ENCODE assay signal across 8 mouse cellular contexts in genomic region chr4:86885790-86886159, GRCm38 (mm10). TPM values are rescaled to one million over a fixed set of nuclear protein-coding genes. Genes with fewer than 3 reads are reported as not detected.
A peak's percentile ranks its signal among the peaks of the same experiment; 100 is the strongest.
DNase-seq lines count a peak whose midpoint lies in the region; ATAC-seq and TF ChIP-seq lines count a peak whose summit lies in the region.

No protein-coding gene starts in this region.

- H3K27me3 ChIP-seq in heart, embryonic 13.5 days (replicated peaks): no peaks in the 10 kb centered on the region
- no peaks in the 10 kb centered on the region for H3K27me3 ChIP-seq in hindbrain, embryonic 11.5 days (ENCODE audit: control insufficient read depth, insufficient read depth, low read length)

- no peak for ATAC-seq in heart, embryonic 13.5 days (ENCODE audit: extremely low read depth, insufficient number of reproducible peaks, low FRiP score, low TSS enrichment)
- no peak for ATAC-seq in hindbrain, embryonic 11.5 days (ENCODE audit: low FRiP score)

- H3K9ac ChIP-seq in heart, embryonic 13.5 days: peak overlapping the region; percentile 75
- no peak overlapping the region for H3K9ac ChIP-seq in hindbrain, embryonic 11.5 days (ENCODE audit: low read depth, low read length)

- TF ChIP-seq CTCF in bone marrow macrophage, adult 2 months (IDR thresholded peaks at IDR 0.05; ENCODE audit: low read depth, low read length): no peak

- H3K27ac ChIP-seq in heart, embryonic 13.5 days (replicated peaks): peak overlapping the region; percentile 77
- H3K27ac ChIP-seq in bone marrow macrophage, adult 2 months (ENCODE audit: insufficient read depth, low read depth, low read length): no peak overlapping the region
- H3K27ac ChIP-seq in hindbrain, embryonic 11.5 days (ENCODE audit: low read depth, low read length): no peak overlapping the region

- H3K4me2 ChIP-seq in heart, embryonic 13.5 days: peak overlapping the region; percentile 83
- 0 out of 2 replicates have a peak overlapping the region, but pooled peaks have one; percentile 19 for H3K4me2 ChIP-seq in hindbrain, embryonic 11.5 days (replicated peaks; ENCODE audit: low read depth, low read length)

- peaks cover 16% of the 10 kb centered on the region; the same call in 1 of the 2 replicates for H3K36me3 ChIP-seq in heart, embryonic 13.5 days
- H3K36me3 ChIP-seq in hindbrain, embryonic 11.5 days (ENCODE audit: control insufficient read depth, insufficient read depth, low read length): no peaks in the 10 kb centered on the region

- H3K9me3 ChIP-seq in heart, embryonic 13.5 days: no peaks in the 10 kb centered on the region; the same call in 1 of the 2 replicates
- H3K9me3 ChIP-seq in hindbrain, embryonic 11.5 days (ENCODE audit: control insufficient read depth, low read length): no peaks in the 10 kb centered on the region

- H3K4me3 ChIP-seq in heart, embryonic 13.5 days: peak overlapping the region; percentile 53
- peak overlapping the region; percentile 56 for H3K4me3 ChIP-seq in bone marrow macrophage, adult 2 months (ENCODE audit: insufficient read depth, low read length)
- peak overlapping the region; percentile 13; the same call in 1 of the 2 replicates for H3K4me3 ChIP-seq in hindbrain, embryonic 11.5 days (ENCODE audit: low read depth, low read length)

- DNase-seq in heart, postnatal 10 days: no peak
- DNase-seq in hindbrain, embryonic 11.5 days (ENCODE audit: low spot score): peak; percentile 11
- DNase-seq in lung, postnatal 36 days: peak; percentile 44
- peak; percentile 57 for DNase-seq in thymus, postnatal 4 days
- DNase-seq in urinary bladder, postnatal 14 days (ENCODE audit: low spot score): no peak
- no peak for DNase-seq in left cerebral cortex, postnatal 4 days

- WGBS in heart, embryonic 13.5 days: 24% methylated on average over 12 of the region's 12 CpGs
- WGBS in hindbrain, embryonic 11.5 days: 52% methylated on average over 12 of the region's 12 CpGs

- peaks cover 31% of the 10 kb centered on the region for H3K4me1 ChIP-seq in heart, embryonic 13.5 days
- H3K4me1 ChIP-seq in bone marrow macrophage, adult 2 months (ENCODE audit: control insufficient read depth, insufficient read depth, low read length): no peaks in the 10 kb centered on the region
- no peaks in the 10 kb centered on the region for H3K4me1 ChIP-seq in hindbrain, embryonic 11.5 days (replicated peaks; ENCODE audit: control insufficient read depth, insufficient read depth, low read length)

- no peak for TF ChIP-seq POLR2A in bone marrow macrophage, adult 2 months (IDR thresholded peaks at IDR 0.05; ENCODE audit: borderline replicate concordance, low read depth, low read length)

- intact Hi-C loops in heart, postnatal 10 days (cut with DNase I): loop anchor here (2.0 kb wide), 1 partner anchor 39 kb away; no protein-coding TSS in a partner anchor
- intact Hi-C loops in left cerebral cortex, postnatal 4 days (cut with DNase I): no loop called here

RNA-seq across cellular contexts. Expression of gene Acer2, which starts 11.6 kb away (rescaled TPM):
- 28.3 and 31.4 TPM in 2 replicates for polyA plus RNA-seq in heart, embryonic 13.5 days (2015; fragmentation: Nextera tagmentation; extraction: Ambion mirVana)
- 10 to 100 TPM; 14.1 to 23.5 TPM for total RNA-seq in heart, postnatal 10 days (2021)
- polyA plus RNA-seq in bone marrow macrophage, adult 2 months (2012; ENCODE audit: insufficient read depth, insufficient read length, missing spikeins): 0.72 TPM in 1 of 2 replicates, not detected in the other
- polyA plus RNA-seq in hindbrain, embryonic 11.5 days (2014; fragmentation: Nextera tagmentation; extraction: Ambion mirVana): 11.0 and 12.9 TPM in 2 replicates
- total RNA-seq in left cerebral cortex, postnatal 4 days (2021): 1 to 10 TPM; 3.5 to 3.9 TPM

RNA-seq across cellular contexts. Expression of gene Rps6, which starts 28.6 kb away (rescaled TPM):
- 468 and 507 TPM in 2 replicates for polyA plus RNA-seq in heart, embryonic 13.5 days (2015; fragmentation: Nextera tagmentation; extraction: Ambion mirVana)
- 100 to 1,000 TPM; 592 to 638 TPM for total RNA-seq in heart, postnatal 10 days (2021)
- 1,487 and 1,542 TPM in 2 replicates for polyA plus RNA-seq in bone marrow macrophage, adult 2 months (2012; ENCODE audit: insufficient read depth, insufficient read length, missing spikeins)
- 643 and 708 TPM in 2 replicates for polyA plus RNA-seq in hindbrain, embryonic 11.5 days (2014; fragmentation: Nextera tagmentation; extraction: Ambion mirVana)
- 100 to 1,000 TPM; 527 to 532 TPM for total RNA-seq in left cerebral cortex, postnatal 4 days (2021)

Comparison
In these comparisons a context has a peak if more than half of its experiments do, and no peak if none do; other contexts are left out.
1. DNase-seq: peak in hindbrain, embryonic 11.5 days (single experiment), lung, postnatal 36 days (single experiment) and thymus, postnatal 4 days (single experiment); none in heart, postnatal 10 days (0 of 2), urinary bladder, postnatal 14 days (single experiment) and left cerebral cortex, postnatal 4 days (single experiment).
2. Peak in every context shown above with its lines, with median percentiles within 50 percentile points of each other: H3K4me3 ChIP-seq.